Mouse (Mus musculus): ENCODE results near the gene Kctd14. TPM values are rescaled to one million over a fixed set of nuclear protein-coding genes. Genes with fewer than 3 reads are reported as not detected.

Gene Kctd14
- polyA plus RNA-seq, 1 experiment from 2014 or later = 0.82 TPM

DNA sequence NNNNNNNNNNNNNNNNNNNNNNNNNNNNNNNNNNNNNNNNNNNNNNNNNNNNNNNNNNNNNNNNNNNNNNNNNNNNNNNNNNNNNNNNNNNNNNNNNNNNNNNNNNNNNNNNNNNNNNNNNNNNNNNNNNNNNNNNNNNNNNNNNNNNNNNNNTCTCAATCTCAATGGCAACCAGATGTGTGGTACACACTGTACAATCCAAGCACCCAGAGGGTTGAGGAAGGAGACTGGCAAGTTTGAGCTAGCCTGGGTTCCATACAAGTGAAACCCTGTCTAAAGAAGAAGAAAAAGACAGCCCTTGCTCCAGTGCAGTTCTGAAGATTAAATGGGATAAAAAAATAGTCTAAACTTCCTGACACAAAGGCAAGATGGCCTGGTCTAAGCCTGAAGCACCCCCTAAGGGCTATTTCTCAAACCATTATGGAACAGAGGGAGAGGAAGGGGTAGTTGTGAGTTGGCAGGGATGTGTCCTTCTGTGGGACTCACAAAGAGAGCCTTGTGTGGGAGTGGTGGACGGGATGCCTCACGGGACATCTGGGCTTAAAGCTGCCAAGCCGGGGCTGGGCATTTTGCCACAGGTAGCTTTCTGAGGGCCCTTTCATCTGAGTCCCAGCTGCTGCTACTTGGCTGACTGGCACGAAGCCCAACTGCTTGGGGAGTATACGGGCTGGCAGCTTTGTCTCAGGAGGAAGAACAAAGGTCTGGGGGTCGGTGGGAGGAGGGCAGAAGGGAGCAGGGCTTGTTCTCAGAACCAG lies 4.8 kb upstream of the Kctd14 start:
- WGBS = 15% methylated on average over 6 of the region's 6 CpGs

GRCm38 (mm10) chr7:97447050-97447531 lies 4.0 kb upstream of the Kctd14 start:
- Histone ChIP-seq H3K27ac (replicated peaks in 1 of 2; ENCODE audit: control insufficient read depth in 1 of 2, insufficient read depth in 1 of 2, low read depth in 2 of 2, low read length in 2 of 2) (peak overlapping the region; percentile 48 to 69), H3K4me1 (ENCODE audit: control insufficient read depth in 2 of 2, insufficient read depth in 2 of 2, low read length in 2 of 2) (peaks cover 4 to 8% of the 10 kb centered on the region in 2 experiments), H3K9ac (ENCODE audit: low read length) (no peak overlapping the region), H3K9me3 (ENCODE audit: control insufficient read depth, low read length) (peaks cover 6% of the 10 kb centered on the region), H3K4me3 (ENCODE audit: control insufficient read depth in 1 of 2, insufficient read depth in 1 of 2, low read depth in 1 of 2, low read length in 2 of 2) (no peak overlapping the region), H3K27me3 (ENCODE audit: control insufficient read depth, insufficient read depth, low read length) (no peaks in the 10 kb centered on the region), H3K4me2 (ENCODE audit: low read length) (no peak overlapping the region), H3K36me3 (ENCODE audit: control insufficient read depth, insufficient read depth, low read length) (no peaks in the 10 kb centered on the region)
- 70% methylated on average over 6 of the region's 6 CpGs for WGBS
- ATAC-seq (ENCODE audit: insufficient number of reproducible peaks, insufficient read depth, low FRiP score, low read depth) = no peak

More for the DNA sequence above, 4.8 kb upstream of the Kctd14 start:
- Histone ChIP-seq H3K9ac (ENCODE audit: low read length) (no peak overlapping the region), H3K4me3 (ENCODE audit: control insufficient read depth in 1 of 2, insufficient read depth in 1 of 2, low read depth in 1 of 2, low read length in 2 of 2) (no peak overlapping the region), H3K27ac (replicated peaks in 1 of 2; ENCODE audit: control insufficient read depth in 1 of 2, insufficient read depth in 1 of 2, low read depth in 2 of 2, low read length in 2 of 2) (peak overlapping the region; percentile 48 to 69), H3K4me2 (ENCODE audit: low read length) (no peak overlapping the region), H3K9me3 (ENCODE audit: control insufficient read depth, low read length) (peaks cover 9% of the 10 kb centered on the region), H3K4me1 (ENCODE audit: control insufficient read depth in 2 of 2, insufficient read depth in 2 of 2, low read length in 2 of 2) (peaks cover 4 to 8% of the 10 kb centered on the region in 2 experiments), H3K27me3 (ENCODE audit: control insufficient read depth, insufficient read depth, low read length) (no peaks in the 10 kb centered on the region), H3K36me3 (ENCODE audit: control insufficient read depth, insufficient read depth, low read length) (no peaks in the 10 kb centered on the region)
- ATAC-seq (ENCODE audit: insufficient number of reproducible peaks, insufficient read depth, low FRiP score, low read depth) = peak; percentile 67

- Histone ChIP-seq H3K4me2 (ENCODE audit: low read length) (no peak overlapping the region), H3K27ac (replicated peaks in 1 of 2; ENCODE audit: control insufficient read depth in 1 of 2, insufficient read depth in 1 of 2, low read depth in 2 of 2, low read length in 2 of 2) (no peak overlapping the region), H3K27me3 (ENCODE audit: control insufficient read depth, insufficient read depth, low read length) (no peaks in the 10 kb centered on the region), H3K4me1 (ENCODE audit: control insufficient read depth in 2 of 2, insufficient read depth in 2 of 2, low read length in 2 of 2) (peaks cover 6 to 11% of the 10 kb centered on the region in 2 experiments; a peak in 3 of 4 replicates), H3K9me3 (ENCODE audit: control insufficient read depth, low read length) (peaks cover 6% of the 10 kb centered on the region), H3K36me3 (ENCODE audit: control insufficient read depth, insufficient read depth, low read length) (no peaks in the 10 kb centered on the region), H3K4me3 (ENCODE audit: control insufficient read depth in 1 of 2, insufficient read depth in 1 of 2, low read depth in 1 of 2, low read length in 2 of 2) (no peak overlapping the region), H3K9ac (ENCODE audit: low read length) (no peak overlapping the region)
- WGBS = 83% methylated on average over 6 of the region's 6 CpGs
- ATAC-seq (ENCODE audit: insufficient number of reproducible peaks, insufficient read depth, low FRiP score, low read depth) = no peak
Measured at GRCm38 (mm10) chr7:97452196-97452595, 1.1 kb downstream of the Kctd14 start.

DNA sequence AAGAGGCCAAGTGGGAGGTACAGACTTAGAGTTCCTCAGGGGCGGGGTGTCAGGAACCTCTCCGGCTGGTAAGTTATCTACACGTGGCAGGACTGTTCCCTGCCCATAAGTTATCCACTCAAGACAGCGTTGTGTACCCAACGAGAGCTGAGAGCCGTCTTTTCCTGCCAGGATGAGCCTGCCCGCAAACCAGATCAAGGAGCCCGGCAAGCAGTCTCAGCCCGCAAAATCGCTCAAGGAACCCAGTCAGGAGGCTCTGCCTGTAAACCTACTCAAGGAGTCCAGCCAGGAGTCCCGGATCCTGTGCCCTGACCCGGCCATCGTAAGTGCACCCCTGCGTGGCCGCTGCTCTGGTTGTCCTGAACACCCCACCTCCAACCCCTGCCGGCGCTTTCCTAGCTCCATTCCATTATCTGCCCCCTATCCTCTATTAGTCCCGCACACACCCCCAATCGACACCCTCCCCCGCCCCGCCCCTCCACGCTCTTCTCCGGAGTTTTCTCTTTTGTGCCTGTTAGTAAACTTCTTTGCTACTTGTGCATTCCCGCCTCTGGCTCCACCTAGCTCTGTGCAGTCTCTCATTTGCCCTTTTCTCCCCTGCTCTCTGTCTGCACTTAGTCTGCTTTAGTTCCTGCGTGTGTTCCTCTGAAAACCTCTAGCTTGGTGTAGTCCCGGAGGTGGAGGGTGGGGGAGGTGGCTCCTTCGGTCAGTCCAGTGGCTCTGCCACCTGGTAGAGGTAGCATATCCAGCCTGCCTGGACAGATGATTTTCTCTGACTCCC lies 2.2 kb downstream of the Kctd14 start:
- no peaks in the 10 kb centered on the region for H3K27me3 ChIP-seq (ENCODE audit: control insufficient read depth, insufficient read depth, low read length)
- peak overlapping the region; percentile 47 to 54 for H3K4me3 ChIP-seq (ENCODE audit: control insufficient read depth in 1 of 2, insufficient read depth in 1 of 2, low read depth in 1 of 2, low read length in 2 of 2)
- peak overlapping the region; percentile 70 for H3K9ac ChIP-seq (ENCODE audit: low read length)
- H3K4me2 ChIP-seq (ENCODE audit: low read length) = peak overlapping the region; percentile 99
- no peak overlapping the region; a peak in 1 of 4 replicates for H3K27ac ChIP-seq (replicated peaks in 1 of 2; ENCODE audit: control insufficient read depth in 1 of 2, insufficient read depth in 1 of 2, low read depth in 2 of 2, low read length in 2 of 2)
- peak; percentile 47; the same call in 1 of the 2 replicates for ATAC-seq (ENCODE audit: insufficient number of reproducible peaks, insufficient read depth, low FRiP score, low read depth)
- H3K9me3 ChIP-seq (ENCODE audit: control insufficient read depth, low read length) = peaks cover 6% of the 10 kb centered on the region
- peaks cover 3 to 11% of the 10 kb centered on the region in 2 experiments; a peak in 2 of 4 replicates for H3K4me1 ChIP-seq (ENCODE audit: control insufficient read depth in 2 of 2, insufficient read depth in 2 of 2, low read length in 2 of 2)
- no peaks in the 10 kb centered on the region for H3K36me3 ChIP-seq (ENCODE audit: control insufficient read depth, insufficient read depth, low read length)
- 2% methylated on average over 27 of the region's 27 CpGs for WGBS

- Histone ChIP-seq H3K27me3 (ENCODE audit: control insufficient read depth, insufficient read depth, low read length) (no peaks in the 10 kb centered on the region), H3K4me2 (ENCODE audit: low read length) (no peak overlapping the region), H3K4me3 (ENCODE audit: control insufficient read depth in 1 of 2, insufficient read depth in 1 of 2, low read depth in 1 of 2, low read length in 2 of 2) (no peak overlapping the region), H3K9me3 (ENCODE audit: control insufficient read depth, low read length) (no peaks in the 10 kb centered on the region), H3K36me3 (ENCODE audit: control insufficient read depth, insufficient read depth, low read length) (no peaks in the 10 kb centered on the region), H3K9ac (ENCODE audit: low read length) (no peak overlapping the region), H3K27ac (replicated peaks in 1 of 2; ENCODE audit: control insufficient read depth in 1 of 2, insufficient read depth in 1 of 2, low read depth in 2 of 2, low read length in 2 of 2) (no peak overlapping the region), H3K4me1 (ENCODE audit: control insufficient read depth in 2 of 2, insufficient read depth in 2 of 2, low read length in 2 of 2) (peaks cover 3 to 11% of the 10 kb centered on the region in 2 experiments; a peak in 2 of 4 replicates)
- WGBS = 87% methylated on average over 10 of the region's 10 CpGs
- no peak for ATAC-seq (ENCODE audit: insufficient number of reproducible peaks, insufficient read depth, low FRiP score, low read depth)
Measured at GRCm38 (mm10) chr7:97454795-97455194, 3.7 kb downstream of the Kctd14 start.

GRCm38 (mm10) chr7:97455577-97455976 lies 4.5 kb downstream of the Kctd14 start:
- 64% methylated on average over 3 of the region's 3 CpGs for WGBS
- H3K27me3 ChIP-seq (ENCODE audit: control insufficient read depth, insufficient read depth, low read length) = no peaks in the 10 kb centered on the region

GRCm38 (mm10) chr7:97473001-97473400 lies 21.9 kb downstream of the Kctd14 start:
- no peaks in the 10 kb centered on the region for H3K27me3 ChIP-seq (ENCODE audit: control insufficient read depth, insufficient read depth, low read length)
- H3K27ac ChIP-seq (replicated peaks in 1 of 2; ENCODE audit: control insufficient read depth in 1 of 2, insufficient read depth in 1 of 2, low read depth in 2 of 2, low read length in 2 of 2) = no peak overlapping the region
- H3K36me3 ChIP-seq (ENCODE audit: control insufficient read depth, insufficient read depth, low read length) = no peaks in the 10 kb centered on the region
- H3K4me3 ChIP-seq (ENCODE audit: control insufficient read depth in 1 of 2, insufficient read depth in 1 of 2, low read depth in 1 of 2, low read length in 2 of 2) = no peak overlapping the region
- no peak for ATAC-seq (ENCODE audit: insufficient number of reproducible peaks, insufficient read depth, low FRiP score, low read depth)
- no peaks in the 10 kb centered on the region for H3K9me3 ChIP-seq (ENCODE audit: control insufficient read depth, low read length)
- H3K9ac ChIP-seq (ENCODE audit: low read length) = no peak overlapping the region
- no peak overlapping the region for H3K4me2 ChIP-seq (ENCODE audit: low read length)
- H3K4me1 ChIP-seq (ENCODE audit: control insufficient read depth in 2 of 2, insufficient read depth in 2 of 2, low read length in 2 of 2) = no peaks in the 10 kb centered on the region
- WGBS = 74% methylated on average over 5 of the region's 5 CpGs

More at GRCm38 (mm10) chr7:97455577-97455976, 4.5 kb downstream of the Kctd14 start:
- Histone ChIP-seq H3K36me3 (ENCODE audit: control insufficient read depth, insufficient read depth, low read length) (no peaks in the 10 kb centered on the region), H3K9me3 (ENCODE audit: control insufficient read depth, low read length) (no peaks in the 10 kb centered on the region), H3K4me1 (ENCODE audit: control insufficient read depth in 2 of 2, insufficient read depth in 2 of 2, low read length in 2 of 2) (peaks cover 3 to 11% of the 10 kb centered on the region in 2 experiments; a peak in 2 of 4 replicates), H3K27ac (replicated peaks in 1 of 2; ENCODE audit: control insufficient read depth in 1 of 2, insufficient read depth in 1 of 2, low read depth in 2 of 2, low read length in 2 of 2) (no peak overlapping the region), H3K4me2 (ENCODE audit: low read length) (no peak overlapping the region), H3K4me3 (ENCODE audit: control insufficient read depth in 1 of 2, insufficient read depth in 1 of 2, low read depth in 1 of 2, low read length in 2 of 2) (no peak overlapping the region), H3K9ac (ENCODE audit: low read length) (no peak overlapping the region)
- no peak for ATAC-seq (ENCODE audit: insufficient number of reproducible peaks, insufficient read depth, low FRiP score, low read depth)
